In genomic region chr5:21658038-21658437, GRCm38 (mm10) we compare ENCODE assay signal across 18 mouse cellular contexts. TPM values are rescaled to one million over a fixed set of nuclear protein-coding genes. Genes with fewer than 3 reads are reported as not detected.
DNase-seq lines count a peak whose midpoint lies in the region; ATAC-seq and TF ChIP-seq lines count a peak whose summit lies in the region.
"Had no signal": no experiment of that assay in that cellular context is flagged by ENCODE, and none has a peak within 500 bp of the region (broad histone marks: within the 10 kb centered on the region; RNA-seq: fewer than 3 reads in every experiment).

No protein-coding gene starts in this region.

- no peak overlapping the region for H3K4me3 ChIP-seq in forebrain, embryonic 11.5 days (ENCODE audit: low read depth, low read length)
- H3K4me3 ChIP-seq in forebrain, postnatal 0 days (ENCODE audit: low read depth, low read length): no peak overlapping the region
- H3K4me3 ChIP-seq in kidney, embryonic 15.5 days (replicated peaks): no peak overlapping the region
- H3K4me3 ChIP-seq in lung, postnatal 0 days (ENCODE audit: low read depth, low read length): no peak overlapping the region
- no peak overlapping the region for H3K4me3 ChIP-seq in lung, adult 2 months (replicated peaks; ENCODE audit: extremely low read depth, low read depth, low read length)
- H3K4me3 ChIP-seq: embryonic facial prominence, embryonic 15.5 days; erythroblast, embryonic 14.5 days; heart, embryonic 15.5 days; hindbrain, embryonic 13.5 days had no signal

- TF ChIP-seq POLR2A in lung, adult 2 months (IDR thresholded peaks at IDR 0.05; ENCODE audit: borderline replicate concordance, extremely low read depth, low read depth, low read length): no peak

- H3K4me2 ChIP-seq in forebrain, embryonic 11.5 days (ENCODE audit: low read depth, low read length, severe bottlenecking): no peak overlapping the region
- H3K4me2 ChIP-seq in forebrain, postnatal 0 days (ENCODE audit: low read depth): no peak overlapping the region
- no peak overlapping the region for H3K4me2 ChIP-seq in kidney, embryonic 15.5 days
- no peak overlapping the region for H3K4me2 ChIP-seq in lung, postnatal 0 days (replicated peaks; ENCODE audit: low read depth, low read length)
- H3K4me2 ChIP-seq: embryonic facial prominence, embryonic 15.5 days; heart, embryonic 11.5 days; heart, embryonic 15.5 days; hindbrain, embryonic 13.5 days had no signal

- no peaks in the 10 kb centered on the region for H3K9me3 ChIP-seq in forebrain, embryonic 11.5 days (ENCODE audit: control insufficient read depth, low read length)
- no peaks in the 10 kb centered on the region for H3K9me3 ChIP-seq in forebrain, postnatal 0 days (ENCODE audit: low read length)
- no peaks in the 10 kb centered on the region for H3K9me3 ChIP-seq in kidney, embryonic 15.5 days (replicated peaks)
- no peaks in the 10 kb centered on the region for H3K9me3 ChIP-seq in lung, postnatal 0 days (ENCODE audit: low read length)
- H3K9me3 ChIP-seq: embryonic facial prominence, embryonic 15.5 days; G1E; heart, embryonic 15.5 days; hindbrain, embryonic 13.5 days had no signal

- 89% methylated on average over 6 of the region's 6 CpGs for WGBS in forebrain, embryonic 11.5 days
- WGBS in forebrain, postnatal 0 days: 83% methylated on average over 6 of the region's 6 CpGs
- 88% methylated on average over 6 of the region's 6 CpGs for WGBS in kidney, embryonic 15.5 days
- WGBS in lung, postnatal 0 days: 90% methylated on average over 6 of the region's 6 CpGs
- 92% methylated on average over 6 of the region's 6 CpGs for WGBS in lung, adult 2 months

- no peaks in the 10 kb centered on the region for H3K4me1 ChIP-seq in forebrain, embryonic 11.5 days (replicated peaks; ENCODE audit: control insufficient read depth, insufficient read depth, low read length)
- H3K4me1 ChIP-seq in forebrain, postnatal 0 days (ENCODE audit: insufficient read depth): no peaks in the 10 kb centered on the region
- peaks cover 5% of the 10 kb centered on the region for H3K4me1 ChIP-seq in kidney, embryonic 15.5 days
- no peaks in the 10 kb centered on the region; the same call in 1 of the 2 replicates for H3K4me1 ChIP-seq in lung, postnatal 0 days (ENCODE audit: insufficient read depth, low read depth, low read length)
- no peaks in the 10 kb centered on the region for H3K4me1 ChIP-seq in lung, adult 2 months (ENCODE audit: control insufficient read depth, insufficient read depth, low read length)
- H3K4me1 ChIP-seq: embryonic facial prominence, embryonic 15.5 days had no signal

- no peak overlapping the region for H3K9ac ChIP-seq in forebrain, embryonic 11.5 days (ENCODE audit: low read length)
- no peak overlapping the region for H3K9ac ChIP-seq in forebrain, postnatal 0 days
- no peak overlapping the region for H3K9ac ChIP-seq in kidney, embryonic 15.5 days
- no peak overlapping the region for H3K9ac ChIP-seq in lung, postnatal 0 days (replicated peaks; ENCODE audit: low read depth)
- H3K9ac ChIP-seq: embryonic facial prominence, embryonic 15.5 days; heart, embryonic 15.5 days; hindbrain, embryonic 13.5 days had no signal

- TF ChIP-seq EP300 in lung, postnatal 0 days (IDR thresholded peaks at IDR 0.05): no peak

- no peak for TF ChIP-seq CTCF in forebrain, postnatal 0 days (IDR thresholded peaks at IDR 0.05; ENCODE audit: low read depth)
- TF ChIP-seq CTCF in lung, postnatal 0 days (IDR thresholded peaks at IDR 0.05): no peak
- no peak for TF ChIP-seq CTCF in lung, adult 2 months (IDR thresholded peaks at IDR 0.05; ENCODE audit: insufficient read depth, low read length)

- no peaks in the 10 kb centered on the region for H3K27me3 ChIP-seq in forebrain, embryonic 11.5 days (ENCODE audit: control insufficient read depth, insufficient read depth, low read length)
- H3K27me3 ChIP-seq in forebrain, postnatal 0 days (ENCODE audit: insufficient read depth, low read length): no peaks in the 10 kb centered on the region
- H3K27me3 ChIP-seq in kidney, embryonic 15.5 days: no peaks in the 10 kb centered on the region
- H3K27me3 ChIP-seq in lung, postnatal 0 days (replicated peaks; ENCODE audit: insufficient read depth, low read length): no peaks in the 10 kb centered on the region
- H3K27me3 ChIP-seq: embryonic facial prominence, embryonic 15.5 days; heart, embryonic 15.5 days; hindbrain, embryonic 13.5 days had no signal

- no peak for ATAC-seq in forebrain, embryonic 11.5 days (replicated peaks; ENCODE audit: low FRiP score)
- ATAC-seq in forebrain, postnatal 0 days: no peak
- peak; percentile 53 for ATAC-seq in frontal cortex, adult (ENCODE audit: low TSS enrichment)
- no peak for ATAC-seq in kidney, embryonic 15.5 days (replicated peaks; ENCODE audit: low FRiP score)
- no peak for ATAC-seq in lung, postnatal 0 days

- peak; percentile 35 for DNase-seq in forebrain, embryonic 11.5 days (ENCODE audit: low spot score)
- DNase-seq in forebrain, postnatal 0 days: no peak
- DNase-seq in frontal cortex, postnatal 25 days (ENCODE audit: low spot score in 2 of 2): no peak
- no peak for DNase-seq in kidney, postnatal 25 days
- no peak for DNase-seq in lung, postnatal 0 days (ENCODE audit: low spot score)
- no peak for DNase-seq in lung, adult 2 months

- no peak overlapping the region for H3K27ac ChIP-seq in forebrain, embryonic 11.5 days (ENCODE audit: low read depth, low read length)
- H3K27ac ChIP-seq in forebrain, postnatal 0 days (ENCODE audit: low read depth, low read length): no peak overlapping the region
- H3K27ac ChIP-seq in kidney, embryonic 15.5 days: 0 out of 2 replicates have a peak overlapping the region, but pooled peaks have one; percentile 18
- peak overlapping the region; percentile 43 for H3K27ac ChIP-seq in lung, postnatal 0 days (ENCODE audit: low read length)
- H3K27ac ChIP-seq: embryonic facial prominence, embryonic 15.5 days; heart, embryonic 15.5 days; hindbrain, embryonic 13.5 days had no signal

- peaks cover 12% of the 10 kb centered on the region; the same call in 1 of the 2 replicates for H3K36me3 ChIP-seq in forebrain, embryonic 11.5 days (ENCODE audit: control insufficient read depth, insufficient read depth, low read length)
- peaks cover 66% of the 10 kb centered on the region for H3K36me3 ChIP-seq in forebrain, postnatal 0 days (ENCODE audit: insufficient read depth)
- peaks cover 73% of the 10 kb centered on the region for H3K36me3 ChIP-seq in kidney, embryonic 15.5 days
- peaks cover 4% of the 10 kb centered on the region; the same call in 1 of the 2 replicates for H3K36me3 ChIP-seq in lung, postnatal 0 days (ENCODE audit: insufficient read depth, low read length)

RNA-seq across cellular contexts. Expression of gene Armc10, which starts 12.4 kb away (rescaled TPM):
- polyA plus RNA-seq in forebrain, embryonic 11.5 days (2014; fragmentation: Nextera tagmentation; extraction: Ambion mirVana): 93.1 and 93.2 TPM in 2 replicates
- 108 and 118 TPM in 2 replicates for total RNA-seq in forebrain, postnatal 0 days (2014; rRNA removed)
- 48.8 and 51.0 TPM in 2 replicates for polyA plus RNA-seq in forebrain, postnatal 0 days (2015; fragmentation: Nextera tagmentation; extraction: Ambion mirVana)
- polyA plus RNA-seq in kidney, embryonic 15.5 days (2015; fragmentation: Nextera tagmentation; extraction: Ambion mirVana): 50.8 and 52.5 TPM in 2 replicates
- polyA plus RNA-seq in lung, postnatal 0 days (2015; fragmentation: Nextera tagmentation; extraction: Ambion mirVana): 30.1 and 33.4 TPM in 2 replicates
- polyA plus RNA-seq in lung, adult 2 months (2012; rRNA removed): 34.3 and 59.7 TPM in 2 replicates

RNA-seq across cellular contexts. Expression of gene Fbxl13, which starts 12.6 kb away (rescaled TPM):
- 0.15 TPM in 1 of 2 replicates, not detected in the other for polyA plus RNA-seq in forebrain, embryonic 11.5 days (2014; fragmentation: Nextera tagmentation; extraction: Ambion mirVana)
- 0.29 and 0.46 TPM in 2 replicates for total RNA-seq in forebrain, postnatal 0 days (2014; rRNA removed)
- polyA plus RNA-seq in forebrain, postnatal 0 days (2015; fragmentation: Nextera tagmentation; extraction: Ambion mirVana): 0.43 and 0.46 TPM in 2 replicates
- 0.22 and 0.42 TPM in 2 replicates for polyA plus RNA-seq in kidney, embryonic 15.5 days (2015; fragmentation: Nextera tagmentation; extraction: Ambion mirVana)
- 1.1 and 1.2 TPM in 2 replicates for polyA plus RNA-seq in lung, postnatal 0 days (2015; fragmentation: Nextera tagmentation; extraction: Ambion mirVana)
- polyA plus RNA-seq in lung, adult 2 months (2012; rRNA removed): 1.3 and 1.8 TPM in 2 replicates
- total RNA-seq: adrenal gland, postnatal 36 days; heart, adult 18-20 months; hematopoietic stem cell, adult 5-6 weeks had no signal
- polyA plus RNA-seq: CD4-positive, CD25-positive, alpha-beta regulatory T cell, adult 4 months; erythroblast, embryonic 14.5 days; G1E had no signal

RNA-seq across cellular contexts. Expression of gene Napepld, which starts 43.2 kb away (rescaled TPM):
- polyA plus RNA-seq in forebrain, embryonic 11.5 days (2014; fragmentation: Nextera tagmentation; extraction: Ambion mirVana): 17.9 and 20.3 TPM in 2 replicates
- 2.7 and 3.7 TPM in 2 replicates for total RNA-seq in forebrain, postnatal 0 days (2014; rRNA removed)
- 1.1 TPM in 2 replicates for polyA plus RNA-seq in forebrain, postnatal 0 days (2015; fragmentation: Nextera tagmentation; extraction: Ambion mirVana)
- polyA plus RNA-seq in kidney, embryonic 15.5 days (2015; fragmentation: Nextera tagmentation; extraction: Ambion mirVana): 6.0 and 7.6 TPM in 2 replicates
- 2.1 and 2.5 TPM in 2 replicates for polyA plus RNA-seq in lung, postnatal 0 days (2015; fragmentation: Nextera tagmentation; extraction: Ambion mirVana)
- polyA plus RNA-seq in lung, adult 2 months (2012; rRNA removed): 3.2 and 3.6 TPM in 2 replicates

Comparison
In these comparisons a context has a peak if more than half of its experiments do, and no peak if none do; other contexts are left out.
1. H3K27ac ChIP-seq: peak in kidney, embryonic 15.5 days (single experiment) and lung, postnatal 0 days (single experiment); none in forebrain, embryonic 11.5 days (single experiment) and forebrain, postnatal 0 days (single experiment).